Mouse (Mus musculus) embryonic facial prominence, embryonic 13.5 days (tissue): ENCODE results near the gene Hnrnpa3. TPM values are rescaled to one million over a fixed set of nuclear protein-coding genes. Genes with fewer than 3 reads are reported as not detected.
A peak's percentile ranks its signal among the peaks of the same experiment; 100 is the strongest.

Experiments
- ATAC-seq: fragments of 200-750 bp; cut with Nextera tagmentation; 2 replicates; pipeline ENCODE4 v1.8.0; 2017; ENCODE audit warnings: low read depth; ENCODE audit not compliant: insufficient number of reproducible peaks, insufficient read depth, low FRiP score, low TSS enrichment
- H3K27ac ChIP-seq: fragments of 300-500 bp; sonication (generic); 2 replicates; pipeline ENCODE4 v1.5.1; 2015; ENCODE audit warnings: moderate library complexity, mild to moderate bottlenecking, inconsistent platforms
- H3K27me3 ChIP-seq: fragments of 300-500 bp; sonication (generic); 2 replicates; pipeline ENCODE4 v1.6.1; 2015; ENCODE audit warnings: mild to moderate bottlenecking, inconsistent platforms
- H3K36me3 ChIP-seq: fragments of 300-500 bp; sonication (generic); 2 replicates; pipeline ENCODE4 v1.6.1; 2015; ENCODE audit warnings: mild to moderate bottlenecking, inconsistent platforms
- H3K4me1 ChIP-seq: fragments of 300-500 bp; sonication (generic); 2 replicates; pipeline ENCODE4 v1.6.1; 2015; ENCODE audit warnings: inconsistent platforms
- H3K4me2 ChIP-seq: fragments of 300-500 bp; sonication (generic); 2 replicates; pipeline ENCODE4 v1.6.1; 2015; ENCODE audit warnings: moderate library complexity, mild to moderate bottlenecking, inconsistent platforms
- H3K4me3 ChIP-seq: fragments of 300-500 bp; sonication (generic); 2 replicates; pipeline ENCODE4 v1.5.1; 2015; ENCODE audit warnings: mild to moderate bottlenecking, inconsistent platforms
- H3K9ac ChIP-seq: fragments of 300-500 bp; sonication (generic); 2 replicates; pipeline ENCODE4 v1.6.1; 2015; ENCODE audit warnings: mild to moderate bottlenecking, inconsistent platforms
- H3K9me3 ChIP-seq: fragments of 300-500 bp; sonication (generic); 2 replicates; pipeline ENCODE4 v1.6.1; 2016; ENCODE audit warnings: inconsistent platforms
- WGBS: fragments of 180-500 bp; shearing (Covaris S2); methylation state at CpG from one replicate; pipeline ENCODE4 v1.1.7; 2015; ENCODE audit warnings: mixed read lengths; 5-methylcytosine and 5-hydroxymethylcytosine counted together
- polyA plus RNA-seq: library from polyadenylated mRNA; unstranded; fragments of >200 nt; fragmentation: Nextera tagmentation; extraction: Ambion mirVana; gene quantifications from 2 replicates; pipeline ENCODE4 v1.2.1, GENCODE M21; 2015

The Hnrnpa3 gene
- polyA plus RNA-seq, 1 experiment from 2014 or later = 343 TPM

DNA sequence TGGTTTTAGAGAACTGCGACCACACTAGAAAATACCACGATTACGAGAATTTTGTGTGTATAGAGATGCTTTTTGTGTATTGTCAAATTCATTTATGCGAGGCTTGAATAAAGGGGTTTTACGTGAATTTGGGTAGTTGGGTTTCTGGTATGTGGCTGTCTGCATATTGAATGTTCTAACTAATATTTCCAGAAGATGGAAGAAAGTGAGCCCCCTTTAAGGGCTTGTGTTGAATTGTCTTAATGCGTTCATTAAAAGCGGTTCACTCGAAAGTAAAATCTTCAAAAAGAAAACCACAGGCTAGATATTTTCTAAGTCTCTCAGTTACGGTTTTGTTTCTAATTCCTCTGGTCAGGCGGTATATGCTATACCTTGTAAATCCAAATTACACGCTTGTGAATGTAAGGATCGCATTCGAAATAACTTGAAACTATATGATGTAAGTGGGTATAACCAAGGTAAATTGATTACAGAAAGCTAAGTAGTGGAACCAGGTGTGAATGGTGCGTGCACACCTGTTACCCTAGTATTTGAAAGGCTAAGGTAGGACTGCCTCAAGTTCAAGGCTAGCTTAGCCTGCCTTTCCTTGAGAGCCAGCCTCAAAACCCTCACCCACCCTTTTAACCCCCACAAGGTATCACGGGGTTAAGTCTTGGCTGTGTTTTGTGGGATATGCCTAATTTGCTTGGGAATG, 1.3 kb downstream of the Hnrnpa3 start:
- Histone ChIP-seq H3K27ac (peak overlapping the region; percentile 99), H3K36me3 (peaks cover 37% of the 10 kb centered on the region), H3K9me3 (no peaks in the 10 kb centered on the region), H3K4me1 (peaks cover 21% of the 10 kb centered on the region), H3K27me3 (no peaks in the 10 kb centered on the region), H3K4me2 (peak overlapping the region; percentile 83), H3K9ac (peak overlapping the region; percentile 98), H3K4me3 (peak overlapping the region; percentile 92)
- ATAC-seq = no peak
- WGBS = 2% methylated on average over 15 of the region's 15 CpGs

DNA sequence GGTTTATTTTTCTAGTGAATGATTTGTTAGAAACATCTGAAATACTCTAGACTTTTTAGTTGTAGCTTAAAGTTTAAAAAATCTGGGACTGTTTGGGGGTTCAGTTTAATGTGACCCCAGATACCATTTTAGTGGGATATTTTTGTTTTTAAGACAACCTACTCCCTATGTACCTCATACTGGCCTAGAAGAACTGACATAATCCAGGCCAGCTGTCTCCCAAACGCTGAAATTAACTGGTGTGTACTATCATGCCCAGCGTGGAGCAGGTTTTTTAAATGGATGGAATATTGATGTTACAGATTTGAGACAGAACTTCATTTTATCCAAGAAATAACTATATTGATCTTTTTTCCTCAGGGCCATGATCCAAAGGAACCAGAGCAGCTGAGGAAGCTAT, 2.0 kb downstream of the Hnrnpa3 start:
- WGBS = 17% methylated on average over 2 of the region's 2 CpGs

DNA sequence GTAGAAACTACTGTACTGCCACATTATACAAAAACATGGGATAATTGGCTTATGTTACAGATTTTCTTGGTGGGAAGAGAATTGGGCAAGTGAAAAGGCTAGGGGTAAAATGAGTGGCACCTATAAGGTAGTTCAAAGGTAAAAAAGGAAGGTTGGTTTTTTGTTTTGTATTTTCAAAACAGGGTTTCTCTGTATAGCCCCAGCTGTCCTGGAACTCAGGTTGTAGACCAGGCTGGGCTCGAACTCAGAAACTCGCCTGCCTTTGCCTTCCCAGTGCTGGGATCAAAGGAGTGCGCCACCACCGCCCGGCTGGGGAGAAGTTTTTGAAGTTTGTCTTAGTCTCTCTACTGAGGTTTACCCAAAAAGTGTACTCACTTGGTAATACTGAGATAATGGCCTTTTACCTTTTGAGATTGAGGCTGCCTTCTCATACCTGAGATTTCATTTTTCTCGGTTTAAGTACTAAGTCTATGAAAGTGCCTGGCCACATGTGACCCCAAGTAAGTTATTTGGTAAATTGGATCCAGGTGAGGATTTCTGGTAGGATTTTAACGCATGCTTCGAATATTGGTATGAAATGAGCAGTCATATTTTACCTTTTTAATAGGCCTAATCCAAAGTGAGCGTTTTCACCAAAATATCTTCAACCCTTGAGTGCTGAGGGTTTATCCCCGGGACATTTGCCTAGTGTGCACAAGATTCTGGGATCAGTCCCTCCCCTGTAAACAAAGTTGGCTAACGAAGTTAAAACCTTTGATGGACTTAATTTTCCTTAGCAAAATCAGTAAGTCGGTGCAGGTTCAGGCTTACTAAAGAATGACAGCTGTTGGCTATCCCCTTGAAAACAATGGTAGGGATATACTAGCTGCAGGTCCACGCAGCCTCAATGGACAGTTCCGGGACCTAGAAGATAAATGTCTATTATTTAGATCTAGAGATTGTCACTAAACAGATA, 10.7 kb downstream of the Hnrnpa3 start:
- no peak for ATAC-seq
- Histone ChIP-seq H3K4me1 (no peaks in the 10 kb centered on the region), H3K9me3 (no peaks in the 10 kb centered on the region), H3K36me3 (peaks cover 14% of the 10 kb centered on the region), H3K9ac (no peak overlapping the region), H3K4me3 (no peak overlapping the region), H3K27me3 (no peaks in the 10 kb centered on the region), H3K4me2 (no peak overlapping the region), H3K27ac (no peak overlapping the region; the same call in 1 of the 2 replicates)
- 27% methylated on average over 14 of the region's 14 CpGs for WGBS

More for the DNA sequence above, 2.0 kb downstream of the Hnrnpa3 start:
- peak overlapping the region; percentile 92 for H3K4me3 ChIP-seq
- peaks cover 21% of the 10 kb centered on the region for H3K4me1 ChIP-seq
- H3K9ac ChIP-seq = peak overlapping the region; percentile 98
- no peaks in the 10 kb centered on the region for H3K9me3 ChIP-seq
- H3K27ac ChIP-seq = no peak overlapping the region
- H3K27me3 ChIP-seq = no peaks in the 10 kb centered on the region
- H3K36me3 ChIP-seq = peaks cover 37% of the 10 kb centered on the region
- no peak for ATAC-seq
- H3K4me2 ChIP-seq = peak overlapping the region; percentile 83

DNA sequence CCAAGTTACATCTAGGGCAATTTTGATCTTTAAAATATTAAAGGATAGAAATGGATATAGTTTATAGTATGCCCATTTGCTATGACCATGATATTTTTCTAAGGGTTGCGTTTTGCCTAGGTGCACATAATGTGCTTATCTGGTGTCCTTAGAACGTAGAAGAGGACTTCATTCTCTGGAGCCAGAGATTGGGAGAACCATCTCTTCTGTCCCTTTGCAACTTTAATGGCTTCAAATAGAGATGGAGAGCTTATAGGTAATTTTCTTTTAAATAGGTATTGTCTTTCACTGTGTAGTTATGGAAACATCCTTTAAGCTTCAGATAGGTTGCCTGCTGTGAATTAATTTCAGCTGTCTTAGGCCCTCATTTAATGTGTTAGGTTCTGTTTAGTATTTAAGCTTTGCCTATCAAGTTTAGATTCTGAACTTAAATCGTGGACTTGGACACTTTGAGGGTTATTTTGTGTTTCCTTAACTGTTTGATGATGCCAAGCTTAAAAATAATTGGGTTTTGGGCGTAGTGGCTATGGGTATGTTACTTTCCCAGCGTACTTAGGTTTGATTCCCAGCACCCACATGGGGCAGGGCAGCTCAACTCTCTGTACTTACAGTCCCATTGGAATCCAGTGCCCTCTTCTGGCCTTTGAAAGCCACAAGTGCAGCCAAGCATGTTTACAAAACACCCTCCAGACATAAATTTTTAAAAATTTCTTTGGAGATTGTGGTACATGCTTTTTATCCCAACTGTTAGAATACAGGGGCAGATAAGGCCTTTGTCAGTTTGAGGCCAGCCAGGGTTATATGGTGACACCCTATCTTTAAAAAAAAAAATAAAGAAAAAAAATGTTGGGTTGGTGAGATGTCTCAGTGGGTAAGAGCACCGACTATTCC, 11.6 kb downstream of the Hnrnpa3 start:
- 77% methylated on average over 6 of the region's 6 CpGs for WGBS
- no peaks in the 10 kb centered on the region for H3K4me1 ChIP-seq
- ATAC-seq = no peak

DNA sequence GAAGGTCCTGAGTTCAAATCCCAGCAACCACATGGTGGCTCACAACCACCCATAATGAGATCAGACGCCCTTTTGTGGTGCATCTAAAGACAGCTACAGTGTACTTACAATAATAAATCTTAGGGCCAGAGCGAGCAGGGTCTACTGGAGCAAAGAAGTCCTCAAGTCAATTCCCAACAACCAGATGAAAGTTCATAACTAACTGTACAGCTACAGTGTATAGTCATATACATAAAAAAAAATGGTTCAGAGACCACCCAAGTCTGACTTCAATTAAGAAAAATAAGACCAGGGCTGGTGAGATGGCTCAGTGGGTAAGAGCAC, 12.2 kb downstream of the Hnrnpa3 start:
- no peak overlapping the region for H3K4me3 ChIP-seq
- no peaks in the 10 kb centered on the region for H3K4me1 ChIP-seq
- H3K9me3 ChIP-seq = no peaks in the 10 kb centered on the region
- H3K9ac ChIP-seq = no peak overlapping the region
- ATAC-seq = no peak
- no peak overlapping the region for H3K4me2 ChIP-seq
- no peak overlapping the region for H3K27ac ChIP-seq
- H3K27me3 ChIP-seq = no peaks in the 10 kb centered on the region
- 81% methylated on average over 2 of the region's 2 CpGs for WGBS
- H3K36me3 ChIP-seq = peaks cover 21% of the 10 kb centered on the region

More for the DNA sequence above, 11.6 kb downstream of the Hnrnpa3 start:
- Histone ChIP-seq H3K27me3 (no peaks in the 10 kb centered on the region), H3K27ac (no peak overlapping the region), H3K9ac (no peak overlapping the region), H3K4me2 (no peak overlapping the region), H3K9me3 (no peaks in the 10 kb centered on the region), H3K36me3 (peaks cover 15% of the 10 kb centered on the region), H3K4me3 (no peak overlapping the region)

DNA sequence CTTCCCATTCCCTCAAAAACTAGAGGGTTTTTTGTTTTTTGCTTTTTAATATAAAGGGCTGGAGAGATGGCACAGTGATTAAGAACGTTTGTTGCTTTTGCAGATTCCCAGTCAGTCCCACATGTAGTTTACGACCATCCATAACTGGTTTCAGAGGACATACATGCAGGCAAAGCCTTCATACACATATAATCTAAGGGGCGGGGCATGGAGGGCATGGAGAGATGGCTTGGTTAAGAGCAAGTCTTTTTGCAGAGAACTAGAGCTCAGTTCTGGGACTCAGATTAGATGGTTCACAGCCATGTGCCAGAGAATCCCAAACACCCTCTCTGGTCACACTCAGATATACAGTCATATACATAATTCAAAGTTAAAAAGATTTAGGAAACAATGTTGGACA, 13.5 kb downstream of the Hnrnpa3 start:
- H3K27ac ChIP-seq = no peak overlapping the region
- WGBS = 70% methylated on average over 3 of the region's 3 CpGs
- no peak overlapping the region for H3K4me2 ChIP-seq
- H3K27me3 ChIP-seq = no peaks in the 10 kb centered on the region
- H3K4me1 ChIP-seq = no peaks in the 10 kb centered on the region
- H3K36me3 ChIP-seq = peaks cover 32% of the 10 kb centered on the region
- H3K4me3 ChIP-seq = no peak overlapping the region
- H3K9me3 ChIP-seq = no peaks in the 10 kb centered on the region
- ATAC-seq = no peak
- H3K9ac ChIP-seq = no peak overlapping the region

DNA sequence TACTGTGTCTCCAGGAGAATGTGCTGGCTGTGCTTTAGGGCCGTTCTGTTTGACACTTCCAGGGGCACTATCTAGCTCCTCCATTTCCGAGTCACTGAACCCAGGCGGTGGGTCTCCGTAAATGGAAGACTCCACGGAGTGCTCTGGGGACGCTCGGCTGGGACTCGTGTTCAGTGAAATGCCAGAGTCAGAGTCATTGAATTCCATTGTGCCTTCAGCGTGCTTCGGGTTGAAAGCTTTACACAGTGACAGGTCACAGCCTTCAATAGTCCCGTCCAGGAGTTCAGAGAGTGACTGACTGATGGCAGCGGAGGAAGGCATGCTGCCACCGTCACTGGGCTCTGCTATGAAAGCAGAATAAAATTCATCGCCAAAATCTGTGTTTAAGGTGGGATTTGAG, 17.5 kb downstream of the Hnrnpa3 start:
- H3K4me2 ChIP-seq = no peak overlapping the region
- ATAC-seq = no peak
- H3K9me3 ChIP-seq = no peaks in the 10 kb centered on the region
- no peak overlapping the region for H3K9ac ChIP-seq
- H3K27me3 ChIP-seq = no peaks in the 10 kb centered on the region
- no peak overlapping the region for H3K27ac ChIP-seq
- H3K4me3 ChIP-seq = no peak overlapping the region
- H3K4me1 ChIP-seq = peaks cover 9% of the 10 kb centered on the region
- peaks cover 39% of the 10 kb centered on the region for H3K36me3 ChIP-seq
- WGBS = 88% methylated on average over 14 of the region's 14 CpGs

DNA sequence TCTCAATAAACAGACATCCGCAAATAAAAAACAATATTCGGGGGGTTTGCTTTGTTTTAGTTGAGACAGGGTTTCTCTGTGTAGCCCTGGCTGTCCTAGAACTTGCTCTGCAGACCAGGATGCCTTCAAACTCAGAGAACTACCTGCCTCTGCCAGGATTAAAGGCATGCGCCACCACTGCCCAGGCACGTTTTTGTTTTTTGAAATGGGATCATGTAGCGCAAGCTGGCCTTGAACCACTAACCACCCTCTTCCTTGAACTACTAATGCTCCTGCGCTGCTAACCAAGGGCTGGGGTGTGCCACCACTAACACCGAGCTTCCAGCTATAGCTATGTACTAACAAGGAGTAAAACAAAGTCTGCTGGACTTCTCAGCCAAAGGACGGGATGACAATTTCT, 20.9 kb downstream of the Hnrnpa3 start:
- H3K4me1 ChIP-seq = peaks cover 25% of the 10 kb centered on the region
- no peak overlapping the region for H3K4me3 ChIP-seq
- H3K4me2 ChIP-seq = no peak overlapping the region
- no peaks in the 10 kb centered on the region for H3K9me3 ChIP-seq
- WGBS = 87% methylated on average over 8 of the region's 8 CpGs
- no peaks in the 10 kb centered on the region for H3K27me3 ChIP-seq
- no peak overlapping the region for H3K9ac ChIP-seq
- H3K36me3 ChIP-seq = peaks cover 28% of the 10 kb centered on the region
- H3K27ac ChIP-seq = no peak overlapping the region
- no peak for ATAC-seq

DNA sequence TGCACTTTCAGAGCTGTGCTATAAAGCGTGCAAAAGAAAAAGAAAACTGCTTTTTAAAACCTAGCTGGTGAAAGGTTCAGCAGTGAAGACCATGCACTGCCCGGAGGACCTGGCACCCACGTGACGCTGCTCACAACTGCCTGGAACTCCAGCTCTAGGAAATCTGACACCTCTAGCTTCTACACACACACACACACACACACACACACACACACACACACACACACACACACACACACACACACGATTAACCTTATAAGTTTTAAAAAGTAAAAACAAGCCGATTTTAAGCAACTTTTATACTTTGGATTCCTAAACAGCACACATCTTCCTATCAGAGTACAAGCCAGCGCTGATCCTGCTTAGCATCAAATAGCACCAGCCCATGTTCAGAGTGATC, 22.4 kb downstream of the Hnrnpa3 start:
- 29% methylated on average over 7 of the region's 7 CpGs for WGBS
- H3K27me3 ChIP-seq = no peaks in the 10 kb centered on the region
- ATAC-seq = 0 out of 2 replicates have a peak, but pooled peaks have one; percentile 56
- no peak overlapping the region for H3K4me2 ChIP-seq
- H3K4me1 ChIP-seq = peaks cover 34% of the 10 kb centered on the region
- H3K4me3 ChIP-seq = no peak overlapping the region
- H3K27ac ChIP-seq = peak overlapping the region; percentile 51; the same call in 1 of the 2 replicates
- H3K36me3 ChIP-seq = peaks cover 17% of the 10 kb centered on the region
- peak overlapping the region; percentile 40; the same call in 1 of the 2 replicates for H3K9ac ChIP-seq
- no peaks in the 10 kb centered on the region for H3K9me3 ChIP-seq

DNA sequence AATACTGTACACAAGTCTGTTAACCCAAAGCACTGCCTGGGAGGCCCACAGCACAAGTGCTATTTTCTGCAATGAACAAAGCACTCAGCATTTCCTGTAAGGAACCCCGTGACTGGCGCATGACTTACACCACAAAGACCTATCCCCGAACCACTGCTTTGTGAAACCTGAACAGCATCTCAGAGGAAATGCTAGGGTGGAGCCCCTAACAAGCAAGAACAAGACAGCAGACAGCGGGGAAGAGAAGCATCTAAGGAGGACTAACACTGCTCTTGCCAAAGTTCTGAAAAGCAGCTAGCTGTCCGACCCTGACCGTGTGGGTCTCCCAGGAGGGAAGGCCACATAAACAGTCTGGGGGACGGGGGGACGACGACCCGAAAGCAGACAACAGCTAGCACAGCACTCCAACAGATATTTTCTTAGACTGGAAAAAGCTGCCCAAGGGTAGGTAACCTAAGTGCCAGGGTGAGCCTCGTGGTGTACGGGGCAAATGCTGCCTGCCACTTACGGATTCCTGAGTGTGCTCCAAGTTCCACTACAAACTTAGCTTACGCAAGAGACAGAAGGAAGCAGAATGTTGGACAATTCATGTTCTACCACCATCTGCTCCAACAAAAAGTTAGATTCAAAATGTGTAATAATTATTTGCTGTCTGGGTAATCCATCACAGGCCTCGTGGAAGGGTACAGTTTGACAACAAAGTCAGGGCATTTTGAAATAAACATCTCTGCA, 24.1 kb downstream of the Hnrnpa3 start:
- Histone ChIP-seq H3K27ac (peak overlapping the region; percentile 81), H3K36me3 (peaks cover 7% of the 10 kb centered on the region), H3K27me3 (no peaks in the 10 kb centered on the region), H3K9ac (0 out of 2 replicates have a peak overlapping the region, but pooled peaks have one; percentile 27), H3K9me3 (no peaks in the 10 kb centered on the region), H3K4me1 (peaks cover 34% of the 10 kb centered on the region), H3K4me3 (no peak overlapping the region), H3K4me2 (peak overlapping the region; percentile 18; the same call in 1 of the 2 replicates)
- ATAC-seq = no peak
- WGBS = 53% methylated on average over 15 of the region's 15 CpGs
